Mouse (Mus musculus) brain, embryonic 14.5 days (tissue): ENCODE results near the gene Rbm26.

Source experiments
- CTCF ChIP-seq: fragments of 200-500 bp; IDR thresholded peaks from 2 replicates; pipeline ENCODE4 v1.5.1; 2012; ENCODE audit warnings: inconsistent platforms, mild to moderate bottlenecking, moderate library complexity, borderline replicate concordance; ENCODE audit not compliant: insufficient read depth, insufficient read length; ENCODE audit errors: extremely low read depth
- POLR2A ChIP-seq: fragments of 200-500 bp; IDR thresholded peaks from 2 replicates; pipeline ENCODE4 v1.6.1; 2012; ENCODE audit warnings: mild to moderate bottlenecking, inconsistent platforms, borderline replicate concordance; ENCODE audit not compliant: poor library complexity, insufficient read depth, insufficient read length, severe bottlenecking; ENCODE audit errors: extremely low read depth

- TF ChIP-seq CTCF (no peak), POLR2A (no peak)
Measured at GRCm38 (mm10) chr14:105184866-105185265, 7.7 kb upstream of the Rbm26 start.
